Mouse (Mus musculus): Measurements from ENCODE around the gene Dlg2. TPM values are rescaled to one million over a fixed set of nuclear protein-coding genes. Genes with fewer than 3 reads are reported as not detected.

The Dlg2 gene
- total and polyA plus RNA-seq, 3 experiments: 0.49 to 0.68 TPM; not detected in 1

GRCm38 (mm10) chr7:91810774-91811173 lies 1334.3 kb downstream of the Dlg2 start:
- Histone ChIP-seq H3K27me3 (ENCODE audit: insufficient read depth, low read length) (no peaks in the 10 kb centered on the region), H3K9me3 (replicated peaks) (no peaks in the 10 kb centered on the region), H3K4me3 (ENCODE audit: low read depth, low read length) (no peak overlapping the region), H3K4me1 (ENCODE audit: insufficient read depth, low read depth, low read length) (no peaks in the 10 kb centered on the region), H3K36me3 (replicated peaks) (no peaks in the 10 kb centered on the region)
- ATAC-seq (ENCODE audit: extremely low read depth, insufficient number of reproducible peaks, low FRiP score, poor library complexity, severe bottlenecking) (no peak), DNase-seq (ENCODE audit: low spot score) (no peak)
- TF ChIP-seq CTCF (IDR thresholded peaks at IDR 0.05; ENCODE audit: low read depth, low read length) (no peak), POLR2AphosphoS5 (IDR thresholded peaks at IDR 0.05; ENCODE audit: insufficient replicate concordance, low read depth, low read length) (no peak), TAL1 (conservative IDR thresholded peaks at IDR 0.05; ENCODE audit: low read depth, low read length) (no peak)

GRCm38 (mm10) chr7:91818004-91818403 lies 1341.5 kb downstream of the Dlg2 start:
- Histone ChIP-seq H3K9me3 (replicated peaks) (no peaks in the 10 kb centered on the region), H3K36me3 (replicated peaks) (no peaks in the 10 kb centered on the region), H3K4me3 (ENCODE audit: low read depth, low read length) (no peak overlapping the region), H3K4me1 (ENCODE audit: insufficient read depth, low read depth, low read length) (no peaks in the 10 kb centered on the region), H3K27me3 (ENCODE audit: insufficient read depth, low read length) (no peaks in the 10 kb centered on the region)
- no peak for DNase-seq (ENCODE audit: low spot score)
- no peak for ATAC-seq (ENCODE audit: extremely low read depth, insufficient number of reproducible peaks, low FRiP score, poor library complexity, severe bottlenecking)
- TF ChIP-seq TAL1 (conservative IDR thresholded peaks at IDR 0.05; ENCODE audit: low read depth, low read length) (no peak), GATA2 (IDR thresholded peaks at IDR 0.05; ENCODE audit: borderline replicate concordance, low read depth, low read length) (no peak), POLR2AphosphoS5 (IDR thresholded peaks at IDR 0.05; ENCODE audit: insufficient replicate concordance, low read depth, low read length) (no peak), CTCF (IDR thresholded peaks at IDR 0.05; ENCODE audit: low read depth, low read length) (no peak), GATA1 (IDR thresholded peaks at IDR 0.05; ENCODE audit: borderline replicate concordance, low read length) (no peak)

- Histone ChIP-seq H3K36me3 (replicated peaks) (no peaks in the 10 kb centered on the region), H3K9me3 (replicated peaks) (no peaks in the 10 kb centered on the region), H3K4me1 (ENCODE audit: insufficient read depth, low read depth, low read length) (no peaks in the 10 kb centered on the region), H3K27me3 (ENCODE audit: insufficient read depth, low read length) (no peaks in the 10 kb centered on the region), H3K4me3 (ENCODE audit: low read depth, low read length) (no peak overlapping the region)
- ATAC-seq (ENCODE audit: extremely low read depth, insufficient number of reproducible peaks, low FRiP score, poor library complexity, severe bottlenecking) (no peak), DNase-seq (ENCODE audit: low spot score) (no peak)
- TF ChIP-seq POLR2AphosphoS5 (IDR thresholded peaks at IDR 0.05; ENCODE audit: insufficient replicate concordance, low read depth, low read length) (no peak), CTCF (IDR thresholded peaks at IDR 0.05; ENCODE audit: low read depth, low read length) (no peak), GATA2 (IDR thresholded peaks at IDR 0.05; ENCODE audit: borderline replicate concordance, low read depth, low read length) (no peak), TAL1 (conservative IDR thresholded peaks at IDR 0.05; ENCODE audit: low read depth, low read length) (no peak), GATA1 (IDR thresholded peaks at IDR 0.05; ENCODE audit: borderline replicate concordance, low read length) (no peak)
These were observed 1355.7 kb downstream of the Dlg2 start for GRCm38 (mm10) chr7:91832207-91832606.

GRCm38 (mm10) chr7:91845723-91846122 lies 1369.3 kb downstream of the Dlg2 start:
- H3K4me1 ChIP-seq (ENCODE audit: insufficient read depth, low read depth, low read length): no peaks in the 10 kb centered on the region
- no peak for DNase-seq (ENCODE audit: low spot score)
- no peak for TF ChIP-seq GATA2 (IDR thresholded peaks at IDR 0.05; ENCODE audit: borderline replicate concordance, low read depth, low read length)
- no peak for TF ChIP-seq CTCF (IDR thresholded peaks at IDR 0.05; ENCODE audit: low read depth, low read length)
- no peak for TF ChIP-seq GATA1 (IDR thresholded peaks at IDR 0.05; ENCODE audit: borderline replicate concordance, low read length)
- no peak for TF ChIP-seq TAL1 (conservative IDR thresholded peaks at IDR 0.05; ENCODE audit: low read depth, low read length)
- TF ChIP-seq POLR2AphosphoS5 (IDR thresholded peaks at IDR 0.05; ENCODE audit: insufficient replicate concordance, low read depth, low read length): no peak

GRCm38 (mm10) chr7:91849364-91849763 lies 1372.9 kb downstream of the Dlg2 start:
- TF ChIP-seq POLR2AphosphoS5 (IDR thresholded peaks at IDR 0.05; ENCODE audit: insufficient replicate concordance, low read depth, low read length) (no peak), TAL1 (conservative IDR thresholded peaks at IDR 0.05; ENCODE audit: low read depth, low read length) (no peak), GATA1 (IDR thresholded peaks at IDR 0.05; ENCODE audit: borderline replicate concordance, low read length) (no peak), GATA2 (IDR thresholded peaks at IDR 0.05; ENCODE audit: borderline replicate concordance, low read depth, low read length) (no peak), CTCF (IDR thresholded peaks at IDR 0.05; ENCODE audit: low read depth, low read length) (no peak)
- Histone ChIP-seq H3K4me1 (ENCODE audit: insufficient read depth, low read depth, low read length) (no peaks in the 10 kb centered on the region), H3K36me3 (replicated peaks) (no peaks in the 10 kb centered on the region), H3K9me3 (replicated peaks) (no peaks in the 10 kb centered on the region), H3K27me3 (ENCODE audit: insufficient read depth, low read length) (no peaks in the 10 kb centered on the region), H3K4me3 (ENCODE audit: low read depth, low read length) (no peak overlapping the region)
- ATAC-seq (ENCODE audit: extremely low read depth, insufficient number of reproducible peaks, low FRiP score, poor library complexity, severe bottlenecking) (no peak), DNase-seq (ENCODE audit: low spot score) (no peak)

More at GRCm38 (mm10) chr7:91845723-91846122, 1369.3 kb downstream of the Dlg2 start:
- no peaks in the 10 kb centered on the region for H3K36me3 ChIP-seq (replicated peaks)
- no peak overlapping the region for H3K4me3 ChIP-seq (ENCODE audit: low read depth, low read length)
- no peaks in the 10 kb centered on the region for H3K9me3 ChIP-seq (replicated peaks)
- no peak for ATAC-seq (ENCODE audit: extremely low read depth, insufficient number of reproducible peaks, low FRiP score, poor library complexity, severe bottlenecking)
- H3K27me3 ChIP-seq (ENCODE audit: insufficient read depth, low read length): no peaks in the 10 kb centered on the region

GRCm38 (mm10) chr7:91853653-91854052 lies 1377.2 kb downstream of the Dlg2 start:
- no peaks in the 10 kb centered on the region for H3K27me3 ChIP-seq (ENCODE audit: insufficient read depth, low read length)
- H3K9me3 ChIP-seq (replicated peaks): no peaks in the 10 kb centered on the region
- DNase-seq (ENCODE audit: low spot score) (no peak), ATAC-seq (ENCODE audit: extremely low read depth, insufficient number of reproducible peaks, low FRiP score, poor library complexity, severe bottlenecking) (no peak)
- no peak for TF ChIP-seq TAL1 (conservative IDR thresholded peaks at IDR 0.05; ENCODE audit: low read depth, low read length)
- no peak for TF ChIP-seq GATA1 (IDR thresholded peaks at IDR 0.05; ENCODE audit: borderline replicate concordance, low read length)
- no peak for TF ChIP-seq POLR2AphosphoS5 (IDR thresholded peaks at IDR 0.05; ENCODE audit: insufficient replicate concordance, low read depth, low read length)
- no peak for TF ChIP-seq CTCF (IDR thresholded peaks at IDR 0.05; ENCODE audit: low read depth, low read length)
- TF ChIP-seq GATA2 (IDR thresholded peaks at IDR 0.05; ENCODE audit: borderline replicate concordance, low read depth, low read length): no peak
- no peaks in the 10 kb centered on the region for H3K4me1 ChIP-seq (ENCODE audit: insufficient read depth, low read depth, low read length)
- H3K36me3 ChIP-seq (replicated peaks): no peaks in the 10 kb centered on the region
- H3K4me3 ChIP-seq (ENCODE audit: low read depth, low read length): no peak overlapping the region

Data from G1E (cell line).